In genomic region chr7:144552274-144552673, GRCm38 (mm10) we compare ENCODE assay signal across 9 mouse cellular contexts. TPM values are rescaled to one million over a fixed set of nuclear protein-coding genes. Genes with fewer than 3 reads are reported as not detected.
DNase-seq lines count a peak whose midpoint lies in the region; ATAC-seq and TF ChIP-seq lines count a peak whose summit lies in the region.
"Had no signal": no experiment of that assay in that cellular context is flagged by ENCODE, and none has a peak within 500 bp of the region (broad histone marks: within the 10 kb centered on the region; RNA-seq: fewer than 3 reads in every experiment).

No protein-coding gene starts in this region.

- no peak overlapping the region for H3K27ac ChIP-seq in liver, adult 2 months (replicated peaks; ENCODE audit: insufficient read depth, low read depth, low read length)
- no peak overlapping the region for H3K27ac ChIP-seq in forebrain, embryonic 10.5 days
- no peak overlapping the region for H3K27ac ChIP-seq in intestine, postnatal 0 days (ENCODE audit: low read depth, low read length)
- H3K27ac ChIP-seq in neural tube, embryonic 14.5 days (ENCODE audit: low read depth, low read length): no peak overlapping the region

- H3K4me3 ChIP-seq in liver, adult 2 months (ENCODE audit: insufficient read depth, low read depth, low read length): no peak overlapping the region
- H3K4me3 ChIP-seq in forebrain, embryonic 10.5 days: peak overlapping the region; percentile 98
- no peak overlapping the region for H3K4me3 ChIP-seq in intestine, postnatal 0 days (ENCODE audit: low read depth, low read length)
- no peak overlapping the region for H3K4me3 ChIP-seq in neural tube, embryonic 14.5 days (ENCODE audit: low read depth, low read length)

- DNase-seq in liver, adult 2 months (ENCODE audit: extremely low read depth, low read depth, low spot score): no peak
- DNase-seq in liver: no peak
- no peak for DNase-seq in forebrain, embryonic 10.5 days (ENCODE audit: extremely low spot score, low spot score)
- no peak for DNase-seq in adrenal gland, adult 8-10 months
- DNase-seq in embryo, embryonic 9.5 days (ENCODE audit: extremely low spot score): no peak
- no peak for DNase-seq in adrenal gland, postnatal 36 days

- peaks cover 16% of the 10 kb centered on the region for H3K4me1 ChIP-seq in liver, adult 2 months (ENCODE audit: control insufficient read depth, insufficient read depth, low read length)
- H3K4me1 ChIP-seq in forebrain, embryonic 10.5 days: peaks cover 37% of the 10 kb centered on the region
- H3K4me1 ChIP-seq in intestine, postnatal 0 days (replicated peaks; ENCODE audit: control insufficient read depth, insufficient read depth, low read length): no peaks in the 10 kb centered on the region
- H3K4me1 ChIP-seq in neural tube, embryonic 14.5 days (ENCODE audit: control insufficient read depth, insufficient read depth, low read length): peaks cover 15% of the 10 kb centered on the region

- H3K36me3 ChIP-seq in liver, adult 2 months (ENCODE audit: control insufficient read depth, insufficient read depth, low read length): peaks cover 11% of the 10 kb centered on the region
- peaks cover 50% of the 10 kb centered on the region for H3K36me3 ChIP-seq in forebrain, embryonic 10.5 days (replicated peaks)
- peaks cover 7% of the 10 kb centered on the region; the same call in 1 of the 2 replicates for H3K36me3 ChIP-seq in intestine, postnatal 0 days (ENCODE audit: control insufficient read depth, insufficient read depth)
- peaks cover 14% of the 10 kb centered on the region for H3K36me3 ChIP-seq in neural tube, embryonic 14.5 days (ENCODE audit: control insufficient read depth, insufficient read depth, low read length)

- H3K27me3 ChIP-seq in liver, adult 2 months (ENCODE audit: control insufficient read depth, insufficient read depth, low read length): no peaks in the 10 kb centered on the region
- H3K27me3 ChIP-seq in forebrain, embryonic 10.5 days (ENCODE audit: poor library complexity, severe bottlenecking): peaks cover 19% of the 10 kb centered on the region
- no peaks in the 10 kb centered on the region for H3K27me3 ChIP-seq in intestine, postnatal 0 days (replicated peaks; ENCODE audit: control insufficient read depth, insufficient read depth, low read length)
- no peaks in the 10 kb centered on the region for H3K27me3 ChIP-seq in neural tube, embryonic 14.5 days (ENCODE audit: control insufficient read depth, insufficient read depth, low read length)

- H3K4me2 ChIP-seq in intestine, postnatal 0 days (replicated peaks; ENCODE audit: low read depth): peak overlapping the region; percentile 93
- H3K4me2 ChIP-seq in neural tube, embryonic 14.5 days (ENCODE audit: low read depth, low read length): peak overlapping the region; percentile 72

- no peaks in the 10 kb centered on the region for H3K9me3 ChIP-seq in forebrain, embryonic 10.5 days
- no peaks in the 10 kb centered on the region for H3K9me3 ChIP-seq in intestine, postnatal 0 days (ENCODE audit: control insufficient read depth)
- no peaks in the 10 kb centered on the region for H3K9me3 ChIP-seq in neural tube, embryonic 14.5 days (ENCODE audit: control insufficient read depth, low read length)

- H3K79me2 ChIP-seq in liver, adult 2 months (ENCODE audit: control insufficient read depth, insufficient read depth, low read length): peaks cover 24% of the 10 kb centered on the region

- TF ChIP-seq CTCF in liver, adult 2 months (IDR thresholded peaks at IDR 0.05; ENCODE audit: low read depth, low read length): no peak
- no peak for TF ChIP-seq CTCF in intestine, postnatal 0 days (IDR thresholded peaks at IDR 0.05; ENCODE audit: low read depth)

- TF ChIP-seq POLR2A in liver, adult 2 months (IDR thresholded peaks at IDR 0.05; ENCODE audit: extremely low read depth, insufficient read depth, low read length): no peak

- WGBS in liver, adult 2 months: 91% methylated on average over 8 of the region's 8 CpGs
- 92% methylated on average over 8 of the region's 8 CpGs for WGBS in forebrain, embryonic 10.5 days
- WGBS in intestine, postnatal 0 days: 86% methylated on average over 8 of the region's 8 CpGs
- 90% methylated on average over 8 of the region's 8 CpGs for WGBS in neural tube, embryonic 14.5 days

- H3K9ac ChIP-seq in liver, adult 2 months (ENCODE audit: low read depth, low read length): 0 out of 2 replicates have a peak overlapping the region, but pooled peaks have one; percentile 80
- H3K9ac ChIP-seq in intestine, postnatal 0 days (ENCODE audit: low read depth, low read length): peak overlapping the region; percentile 92; the same call in 1 of the 2 replicates
- H3K9ac ChIP-seq in neural tube, embryonic 14.5 days (replicated peaks; ENCODE audit: low read depth, low read length): peak overlapping the region; percentile 82

- no peak for ATAC-seq in intestine, postnatal 0 days
- no peak for ATAC-seq in neural tube, embryonic 14.5 days (ENCODE audit: low read depth)
- ATAC-seq: inflammation-experienced regulatory T-cells, adult 6 months had no signal

RNA-seq across cellular contexts. Expression of gene Ppfia1, which starts 1.3 kb away (rescaled TPM):
- 14.5 and 15.4 TPM in 2 replicates for total RNA-seq in liver, adult 2 months (2014; rRNA removed)
- 17.1 and 22.0 TPM in 2 replicates for polyA plus RNA-seq in liver, adult 2 months (2012; rRNA removed)
- 41.5 and 46.7 TPM in 2 replicates for polyA plus RNA-seq in forebrain, embryonic 10.5 days (2016; fragmentation: Nextera tagmentation; extraction: Ambion mirVana)
- polyA plus RNA-seq in intestine, postnatal 0 days (2015; fragmentation: Nextera tagmentation; extraction: Ambion mirVana): 15.2 and 17.2 TPM in 2 replicates
- 30.9 and 32.6 TPM in 2 replicates for polyA plus RNA-seq in neural tube, embryonic 14.5 days (2014; fragmentation: Nextera tagmentation; extraction: Ambion mirVana)
- 10 to 100 TPM; 48.2 to 63.2 (median 54.5) TPM for total RNA-seq in adrenal gland, adult 8-10 months (2022)
- total RNA-seq in adrenal gland, postnatal 36 days (2021): 10 to 100 TPM; 51.4 to 55.7 TPM

RNA-seq across cellular contexts. Expression of gene Fadd, which starts 30.0 kb away (rescaled TPM):
- total RNA-seq in liver, adult 2 months (2014; rRNA removed): 2.3 and 2.5 TPM in 2 replicates
- 8.0 and 8.7 TPM in 2 replicates for polyA plus RNA-seq in liver, adult 2 months (2012; rRNA removed)
- polyA plus RNA-seq in forebrain, embryonic 10.5 days (2016; fragmentation: Nextera tagmentation; extraction: Ambion mirVana): 11.4 and 12.1 TPM in 2 replicates
- polyA plus RNA-seq in intestine, postnatal 0 days (2015; fragmentation: Nextera tagmentation; extraction: Ambion mirVana): 12.5 and 13.4 TPM in 2 replicates
- polyA plus RNA-seq in neural tube, embryonic 14.5 days (2014; fragmentation: Nextera tagmentation; extraction: Ambion mirVana): 4.6 and 4.8 TPM in 2 replicates
- 10 to 100 TPM; 13.2 to 14.9 (median 13.8) TPM for total RNA-seq in adrenal gland, adult 8-10 months (2022)
- 10 to 100 TPM in 1 of 2 experiments, 1 to 10 TPM in 1; 8.9 to 12.9 TPM for total RNA-seq in adrenal gland, postnatal 36 days (2021)
